ENCODE assay signal across 21 mouse cellular contexts in genomic region chr11:113883031-113883430, GRCm38 (mm10).
A peak's percentile ranks its signal among the peaks of the same experiment; 100 is the strongest.
DNase-seq lines count a peak whose midpoint lies in the region; ATAC-seq and TF ChIP-seq lines count a peak whose summit lies in the region.
"Had no signal": no experiment of that assay in that cellular context is flagged by ENCODE, and none has a peak within 500 bp of the region (broad histone marks: within the 10 kb centered on the region; RNA-seq: fewer than 3 reads in every experiment).

No protein-coding gene starts in this region.

- no peak for ATAC-seq in forebrain, embryonic 13.5 days
- ATAC-seq: intestine, embryonic 15.5 days had no signal

- no peak overlapping the region for H3K27ac ChIP-seq in olfactory bulb, adult 2 months (ENCODE audit: insufficient read depth, low read depth, low read length)
- H3K27ac ChIP-seq in forebrain, embryonic 13.5 days = no peak overlapping the region
- no peak overlapping the region for H3K27ac ChIP-seq in thymus, adult 2 months (ENCODE audit: control insufficient read depth, insufficient read depth, low read length)
- H3K27ac ChIP-seq: forebrain, embryonic 12.5 days; heart, embryonic 10.5 days; hindbrain, embryonic 13.5 days; intestine, embryonic 15.5 days; kidney, embryonic 15.5 days; midbrain, embryonic 10.5 days had no signal

- H3K36me3 ChIP-seq in forebrain, embryonic 13.5 days (ENCODE audit: poor library complexity, severe bottlenecking) = no peaks in the 10 kb centered on the region
- H3K36me3 ChIP-seq in thymus, adult 2 months (ENCODE audit: control insufficient read depth, insufficient read depth, low read length) = no peaks in the 10 kb centered on the region
- H3K36me3 ChIP-seq: forebrain, embryonic 12.5 days; hindbrain, embryonic 13.5 days; intestine, embryonic 15.5 days; kidney, embryonic 15.5 days had no signal

- 29% methylated on average over 8 of the region's 8 CpGs for WGBS in olfactory bulb, adult 2 months
- WGBS in forebrain, embryonic 13.5 days = 64% methylated on average over 8 of the region's 8 CpGs
- 69% methylated on average over 8 of the region's 8 CpGs for WGBS in thymus, adult 2 months

- no peak for TF ChIP-seq POLR2A in olfactory bulb, adult 2 months (IDR thresholded peaks at IDR 0.05; ENCODE audit: insufficient read depth, low read depth, low read length)
- no peak for TF ChIP-seq POLR2A in thymus, adult 2 months (IDR thresholded peaks at IDR 0.05; ENCODE audit: control insufficient read depth, extremely low read depth, insufficient read depth, low read length, poor library complexity)

- peak overlapping the region; percentile 2; the same call in 1 of the 2 replicates for H3K4me3 ChIP-seq in olfactory bulb, adult 2 months (ENCODE audit: insufficient read depth, low read depth, low read length)
- no peak overlapping the region for H3K4me3 ChIP-seq in forebrain, embryonic 13.5 days
- no peak overlapping the region for H3K4me3 ChIP-seq in thymus, adult 2 months (ENCODE audit: control insufficient read depth, insufficient read depth, low read length)
- H3K4me3 ChIP-seq: forebrain, embryonic 12.5 days; heart, embryonic 10.5 days; hindbrain, embryonic 13.5 days; intestine, embryonic 15.5 days; kidney, embryonic 15.5 days; midbrain, embryonic 10.5 days had no signal

- H3K9ac ChIP-seq in forebrain, embryonic 13.5 days = no peak overlapping the region
- H3K9ac ChIP-seq: forebrain, embryonic 12.5 days; hindbrain, embryonic 13.5 days; intestine, embryonic 15.5 days; kidney, embryonic 15.5 days; lung, embryonic 14.5 days had no signal

- peaks cover 8% of the 10 kb centered on the region; the same call in 1 of the 2 replicates for H3K4me1 ChIP-seq in olfactory bulb, adult 2 months (ENCODE audit: control insufficient read depth, insufficient read depth, low read length)
- H3K4me1 ChIP-seq in forebrain, embryonic 13.5 days = no peaks in the 10 kb centered on the region; the same call in 1 of the 2 replicates
- no peaks in the 10 kb centered on the region for H3K4me1 ChIP-seq in thymus, adult 2 months (replicated peaks; ENCODE audit: control insufficient read depth, insufficient read depth, low read length)
- H3K4me1 ChIP-seq: forebrain, embryonic 12.5 days; heart, embryonic 10.5 days had no signal

- no peaks in the 10 kb centered on the region for H3K9me3 ChIP-seq in forebrain, embryonic 13.5 days (replicated peaks)
- H3K9me3 ChIP-seq: forebrain, embryonic 12.5 days; heart, embryonic 10.5 days; hindbrain, embryonic 13.5 days; intestine, embryonic 15.5 days; kidney, embryonic 15.5 days; midbrain, embryonic 10.5 days had no signal

- peak; percentile 89 for DNase-seq in brain, adult 2 months (ENCODE audit: low read depth, low spot score)
- DNase-seq in frontal cortex, adult 2 months (ENCODE audit: extremely low spot score in 1 of 2, low spot score in 1 of 2) = peak; percentile 59 to 81
- DNase-seq in left cerebral cortex, adult 18-20 months (ENCODE audit: low spot score in 2 of 2) = peak; percentile 57 to 78
- no peak for DNase-seq in gastrocnemius, postnatal 10 days
- no peak for DNase-seq in heart, adult 11 months
- no peak for DNase-seq in thymus, adult 2 months
- DNase-seq: adrenal gland, postnatal 14 days; embryo, embryonic 11 days; gastrocnemius, postnatal 14 days; heart, postnatal 14 days; lung, embryonic 14.5 days; lung, postnatal 4 days; thymus, adult 18-20 months had no signal

- no peak overlapping the region for H3K4me2 ChIP-seq in forebrain, embryonic 13.5 days
- H3K4me2 ChIP-seq: forebrain, embryonic 12.5 days; hindbrain, embryonic 13.5 days; intestine, embryonic 15.5 days; kidney, embryonic 15.5 days; lung, embryonic 14.5 days had no signal

- no peak for TF ChIP-seq CTCF in olfactory bulb, adult 2 months (IDR thresholded peaks at IDR 0.05; ENCODE audit: insufficient read depth, low read depth, low read length)
- no peak for TF ChIP-seq CTCF in thymus, adult 2 months (IDR thresholded peaks at IDR 0.05; ENCODE audit: borderline replicate concordance, control insufficient read depth, extremely low read depth, insufficient read depth, low read length, poor library complexity)

- H3K27me3 ChIP-seq in forebrain, embryonic 13.5 days = 0 out of 2 replicates have a peak, but pooled peaks cover 3% of the 10 kb centered on the region
- H3K27me3 ChIP-seq in thymus, adult 2 months (ENCODE audit: control insufficient read depth, insufficient read depth, low read length) = no peaks in the 10 kb centered on the region
- H3K27me3 ChIP-seq: forebrain, embryonic 12.5 days; hindbrain, embryonic 13.5 days; intestine, embryonic 15.5 days; kidney, embryonic 15.5 days had no signal

Comparison
In these comparisons a context has a peak if more than half of its experiments do, and no peak if none do; other contexts are left out.
1. DNase-seq: peak in brain, adult 2 months (single experiment), frontal cortex, adult 2 months (2 of 2) and left cerebral cortex, adult 18-20 months (2 of 2); none in gastrocnemius, postnatal 10 days (single experiment), heart, adult 11 months (single experiment) and thymus, adult 2 months (single experiment).